Mouse (Mus musculus) CH12.LX (cell line): ENCODE measurements at regions not wholly inside any gene's neighbourhood (a gene's known extent, or its start where the extent isn't known, plus 50 kb on each side); places are given as distances from the start of the nearest gene placed in this dataset.

Experiments used
- DNase-seq: peaks from one replicate; pipeline ENCODE4 v3.0.0-alpha.2; 2013; ENCODE audit errors: extremely low read depth
- H3K27ac ChIP-seq: 2 replicates; pipeline ENCODE4 v1.5.1; 2012; ENCODE audit warnings: low read depth, mild to moderate bottlenecking, control low read depth, moderate library complexity; ENCODE audit not compliant: insufficient read depth
- H3K27me3 ChIP-seq: replicated peaks from 2 replicates; pipeline ENCODE3; 2012; ENCODE audit warnings: inconsistent platforms
- H3K36me3 ChIP-seq, 2 experiments: replicated peaks in 1 of 2; 2 replicates each; pipeline versions ENCODE3 to v1.6.1; 2012; ENCODE audit warnings: inconsistent platforms in 1 of 2, low read length in 1 of 2, mild to moderate bottlenecking in 1 of 2, mixed read lengths in 1 of 2, moderate library complexity in 1 of 2; ENCODE audit not compliant: control insufficient read depth in 1 of 2, insufficient read depth in 1 of 2
- H3K4me1 ChIP-seq, 2 experiments: 2 replicates each; pipeline ENCODE4 v1.6.1; 2012; ENCODE audit warnings: inconsistent platforms in 1 of 2, moderate library complexity in 1 of 2; ENCODE audit not compliant: insufficient read depth in 2 of 2, control insufficient read depth in 1 of 2
- H3K4me2 ChIP-seq: 2 replicates; pipeline ENCODE4 v1.6.1; 2012; ENCODE audit warnings: low read depth, mild to moderate bottlenecking, control low read depth; ENCODE audit not compliant: poor library complexity, insufficient read depth, severe bottlenecking
- H3K4me3 ChIP-seq, 3 experiments: fragments of 150-350 bp in 1 of 3; sonication (generic) in 1 of 3; replicated peaks in 1 of 3; 2 replicates each; pipeline versions ENCODE3 to v1.5.1; 2011 to 2012; ENCODE audit warnings: low read depth in 2 of 3, low read length in 2 of 3, mild to moderate bottlenecking in 2 of 3, moderate library complexity in 2 of 3, control low read depth in 1 of 3, improper control_type of control experiment in 1 of 3, inconsistent platforms in 1 of 3, mixed read lengths in 1 of 3; ENCODE audit not compliant: poor library complexity in 1 of 3
- H3K79me2 ChIP-seq: replicated peaks from 2 replicates; pipeline ENCODE4 v1.6.1; 2012; ENCODE audit warnings: mild to moderate bottlenecking, moderate library complexity; ENCODE audit not compliant: control insufficient read depth, poor library complexity, insufficient read depth, severe bottlenecking; ENCODE audit errors: extremely low read depth
- H3K9ac ChIP-seq: 2 replicates; pipeline ENCODE4 v1.6.1; 2012; ENCODE audit warnings: low read depth, mild to moderate bottlenecking, control low read depth, moderate library complexity; ENCODE audit not compliant: insufficient read depth
- H3K9me3 ChIP-seq: replicated peaks from 2 replicates; pipeline ENCODE3; 2012; ENCODE audit warnings: low read length, inconsistent platforms, mixed read lengths
- CHD1 ChIP-seq: IDR thresholded peaks from 2 replicates; pipeline ENCODE4 v1.6.1; 2012; ENCODE audit warnings: low read depth, low read length, improper control_type of control experiment, inconsistent platforms
- CHD2 ChIP-seq: IDR thresholded peaks from 2 replicates; pipeline ENCODE4 v1.6.1; 2011; ENCODE audit warnings: low read length, improper control_type of control experiment
- E2F4 ChIP-seq: IDR thresholded peaks from 2 replicates; pipeline ENCODE4 v1.6.1; 2011; ENCODE audit warnings: low read depth, low read length, improper control_type of control experiment; ENCODE audit not compliant: insufficient replicate concordance
- EP300 ChIP-seq: IDR thresholded peaks from 2 replicates; pipeline ENCODE4 v1.6.1; 2011; ENCODE audit warnings: low read length, improper control_type of control experiment
- HCFC1 ChIP-seq: IDR thresholded peaks from 2 replicates; pipeline ENCODE4 v1.6.1; 2012; ENCODE audit warnings: low read depth, mild to moderate bottlenecking, inconsistent platforms, low read length, improper control_type of control experiment
- IRF4 ChIP-seq: IDR thresholded peaks from 2 replicates; pipeline ENCODE4 v1.6.1; 2014; ENCODE audit warnings: low read depth, mild to moderate bottlenecking, inconsistent platforms, low read length, improper control_type of control experiment
- JUN ChIP-seq: IDR thresholded peaks from 2 replicates; pipeline ENCODE4 v1.6.1; 2011; ENCODE audit warnings: low read depth, mild to moderate bottlenecking, low read length, improper control_type of control experiment, moderate library complexity; ENCODE audit not compliant: insufficient read depth
- JUND ChIP-seq: conservative IDR thresholded peaks from 2 replicates; pipeline ENCODE4 v1.6.1; 2011; ENCODE audit warnings: low read depth, low read length, improper control_type of control experiment
- MAX ChIP-seq: IDR thresholded peaks from 2 replicates; pipeline ENCODE4 v1.6.1; 2011; ENCODE audit warnings: low read length, improper control_type of control experiment
- MAZ ChIP-seq: IDR thresholded peaks from 2 replicates; pipeline ENCODE4 v1.6.1; 2012; ENCODE audit warnings: low read depth, mild to moderate bottlenecking, inconsistent platforms, low read length, improper control_type of control experiment, moderate library complexity
- MEF2A ChIP-seq: IDR thresholded peaks from 2 replicates; pipeline ENCODE4 v1.6.1; 2014; ENCODE audit warnings: low read depth, mild to moderate bottlenecking, inconsistent platforms, low read length, improper control_type of control experiment, borderline replicate concordance
- NELFE ChIP-seq: IDR thresholded peaks from 2 replicates; pipeline ENCODE4 v1.6.1; 2011; ENCODE audit warnings: low read depth, low read length, improper control_type of control experiment
- NRF1 ChIP-seq: IDR thresholded peaks from 2 replicates; pipeline ENCODE4 v1.6.1; 2014; ENCODE audit warnings: low read depth, mild to moderate bottlenecking, inconsistent platforms, low read length, improper control_type of control experiment, moderate library complexity
- POLR2A ChIP-seq: IDR thresholded peaks from 2 replicates; pipeline ENCODE4 v1.6.1; 2011; ENCODE audit warnings: low read depth, mild to moderate bottlenecking, improper control_type of control experiment, low read length
- POLR2AphosphoS2 ChIP-seq: IDR thresholded peaks from 2 replicates; pipeline ENCODE4 v1.6.1; 2011; ENCODE audit warnings: low read depth, low read length, improper control_type of control experiment
- RAD21 ChIP-seq: IDR thresholded peaks from 2 replicates; pipeline ENCODE4 v1.6.1; 2011; ENCODE audit warnings: low read depth, mild to moderate bottlenecking, low read length, improper control_type of control experiment, moderate library complexity
- RCOR1 ChIP-seq: conservative IDR thresholded peaks from 2 replicates; pipeline ENCODE4 v1.6.1; 2012; ENCODE audit warnings: low read depth, mild to moderate bottlenecking, inconsistent platforms, low read length, improper control_type of control experiment
- SIN3A ChIP-seq: IDR thresholded peaks from 2 replicates; pipeline ENCODE4 v1.6.1; 2012; ENCODE audit warnings: low read length, improper control_type of control experiment, inconsistent platforms
- USF2 ChIP-seq: conservative IDR thresholded peaks from 2 replicates; pipeline ENCODE4 v1.6.1; 2011; ENCODE audit warnings: low read depth, low read length, improper control_type of control experiment
- ZC3H11A ChIP-seq: IDR thresholded peaks from 2 replicates; pipeline ENCODE4 v1.6.1; 2012; ENCODE audit warnings: low read depth, mild to moderate bottlenecking, inconsistent platforms, low read length, improper control_type of control experiment
- dilution Hi-C: fragments of 300-500 bp; cut with MboI; formaldehyde crosslinking; loops from 2 replicates; pipeline ENCODE4 v1.14.3; 2020; ENCODE audit warnings: low sequenced_read_pairs; ENCODE audit not compliant: extremely low pct_unique_long_range_greater_than_20kb, extremely low pct_ligation_motif_present
- in situ Hi-C: fragments of 300-500 bp; cut with MboI; formaldehyde crosslinking; loops from 3 replicates; pipeline ENCODE4 v1.14.3; 2019; ENCODE audit warnings: low sequenced_read_pairs, low pct_ligation_motif_present, low pct_unique_long_range_greater_than_20kb, mixed read lengths

DNA sequence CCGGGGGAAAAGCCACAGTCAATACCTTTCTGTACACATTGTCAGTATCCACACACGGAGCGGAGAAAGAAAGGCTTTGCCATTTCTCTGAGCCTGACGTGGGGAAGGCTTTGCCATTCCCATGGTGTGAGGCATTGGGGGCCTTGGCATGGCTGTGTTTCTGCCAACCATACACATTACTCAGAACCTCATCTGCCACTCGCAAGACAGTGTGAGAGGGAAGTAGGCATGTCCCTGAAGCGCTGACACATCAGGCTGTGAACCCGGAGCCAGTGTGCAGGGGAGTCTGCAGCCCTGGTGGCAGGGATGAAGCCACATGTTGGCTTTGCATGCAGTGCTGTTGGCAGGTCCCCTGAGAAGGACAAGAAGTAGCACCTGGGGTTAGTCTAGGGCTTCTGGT lies 145.6 kb downstream of the Cyld start:
- H3K4me2 ChIP-seq = no peak overlapping the region
- TF ChIP-seq MAX (no peak), POLR2AphosphoS2 (no peak), POLR2A (no peak), CHD2 (no peak)
- TF ChIP-seq, all 38 proteins: peak for 0
- no peak overlapping the region for H3K9ac ChIP-seq
- no peaks in the 10 kb centered on the region for H3K79me2 ChIP-seq
- dilution Hi-C loops = no loop called here
- H3K36me3 ChIP-seq = no peaks in the 10 kb centered on the region
- H3K9me3 ChIP-seq = no peaks in the 10 kb centered on the region
- H3K4me1 ChIP-seq = no peaks in the 10 kb centered on the region
- peaks cover 8% of the 10 kb centered on the region for H3K27me3 ChIP-seq
- no peak for DNase-seq
- no peak overlapping the region for H3K4me3 ChIP-seq
- in situ Hi-C loops = no loop called here
- H3K27ac ChIP-seq = no peak overlapping the region

DNA sequence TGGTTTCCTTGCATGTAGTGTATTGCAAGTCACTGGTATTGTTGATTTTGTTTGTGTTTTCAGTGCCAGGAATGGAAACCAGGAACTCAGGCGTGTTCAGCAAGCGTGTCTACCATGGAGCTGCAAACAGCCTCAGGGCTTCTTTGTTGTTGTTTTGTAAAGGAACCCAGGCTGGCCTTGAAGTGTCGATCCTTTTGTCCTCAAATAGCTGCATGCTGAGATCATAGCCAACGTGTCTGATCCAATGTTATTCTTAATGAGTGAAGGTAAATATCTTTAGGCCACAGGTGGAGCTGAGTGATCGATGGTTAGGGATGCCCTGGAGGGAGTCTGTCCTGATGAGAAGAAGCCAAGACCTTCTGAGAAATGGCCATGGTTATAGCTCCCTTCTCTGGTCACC lies 143.3 kb downstream of the Cyld start:
- Histone ChIP-seq H3K9me3 (no peaks in the 10 kb centered on the region), H3K4me2 (no peak overlapping the region), H3K4me3 (no peak overlapping the region), H3K27me3 (peaks cover 16% of the 10 kb centered on the region), H3K79me2 (no peaks in the 10 kb centered on the region), H3K36me3 (no peaks in the 10 kb centered on the region), H3K4me1 (no peaks in the 10 kb centered on the region), H3K27ac (no peak overlapping the region), H3K9ac (no peak overlapping the region)
- TF ChIP-seq RAD21 (no peak), ZC3H11A (no peak), SIN3A (no peak), NRF1 (no peak), NELFE (no peak), MAZ (no peak), CHD2 (no peak)
- in situ Hi-C loops = no loop called here
- dilution Hi-C loops = no loop called here
- DNase-seq = no peak

DNA sequence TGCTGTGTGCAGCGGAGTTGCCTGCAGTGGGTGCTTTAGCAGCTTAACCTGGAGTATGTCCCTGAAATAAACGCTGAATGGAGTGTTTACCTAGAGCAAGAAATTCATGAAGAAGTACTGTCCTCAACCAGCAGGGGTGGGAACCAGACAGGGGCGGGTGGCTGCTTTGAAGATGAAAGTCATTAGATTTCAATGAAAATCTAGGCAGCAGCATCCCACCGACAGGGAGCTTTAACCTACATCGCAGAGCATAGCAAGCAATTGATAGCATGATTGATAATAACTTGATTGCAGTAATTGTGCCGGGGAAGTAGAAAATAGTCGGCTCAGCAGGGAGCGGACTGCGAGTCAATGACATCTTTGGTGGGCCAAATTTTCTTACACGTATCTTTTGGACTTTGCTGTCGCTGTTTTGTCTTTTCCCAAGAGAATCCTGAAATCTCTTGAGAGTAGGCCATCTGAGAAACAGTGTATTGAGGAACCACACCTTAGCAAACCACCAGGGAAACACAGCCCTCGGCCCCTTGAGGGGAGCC lies 139.0 kb downstream of the Cyld start:
- Histone ChIP-seq H3K27me3 (peaks cover 26% of the 10 kb centered on the region), H3K27ac (no peak overlapping the region), H3K9me3 (peaks cover 4% of the 10 kb centered on the region), H3K79me2 (no peaks in the 10 kb centered on the region), H3K4me3 (no peak overlapping the region), H3K4me1 (no peaks in the 10 kb centered on the region), H3K36me3 (no peaks in the 10 kb centered on the region), H3K9ac (no peak overlapping the region), H3K4me2 (no peak overlapping the region)
- TF ChIP-seq MAX (no peak), RCOR1 (no peak), POLR2A (no peak), E2F4 (no peak), CHD1 (no peak), NELFE (no peak), IRF4 (no peak), EP300 (no peak), JUND (no peak), JUN (no peak), MEF2A (no peak), HCFC1 (no peak), USF2 (no peak), SIN3A (no peak)
- in situ Hi-C loops = no loop called here
- no peak for DNase-seq
- dilution Hi-C loops = no loop called here
